Comparison of ENCODE assay signal across 8 mouse cellular contexts in genomic region chr19:46349550-46349949, GRCm38 (mm10). TPM values are rescaled to one million over a fixed set of nuclear protein-coding genes. Genes with fewer than 3 reads are reported as not detected.
DNase-seq lines count a peak whose midpoint lies in the region; ATAC-seq lines count a peak whose summit lies in the region.

No protein-coding gene starts in this region.

- H3K9me3 ChIP-seq in heart, embryonic 15.5 days (replicated peaks), result no peaks in the 10 kb centered on the region
- H3K9me3 ChIP-seq in hindbrain, embryonic 14.5 days (ENCODE audit: control insufficient read depth, low read length), result no peaks in the 10 kb centered on the region
- no peaks in the 10 kb centered on the region for H3K9me3 ChIP-seq in midbrain, embryonic 16.5 days (replicated peaks; ENCODE audit: control insufficient read depth, low read length, poor library complexity, severe bottlenecking)

- ATAC-seq in heart, embryonic 15.5 days (replicated peaks; ENCODE audit: insufficient number of reproducible peaks, insufficient read depth, low FRiP score, low read depth), result 0 out of 2 replicates have a peak, but pooled peaks have one; percentile 20
- peak; percentile 3; the same call in 1 of the 2 replicates for ATAC-seq in hindbrain, embryonic 14.5 days (ENCODE audit: low FRiP score)
- peak; percentile 33; the same call in 1 of the 2 replicates for ATAC-seq in midbrain, embryonic 16.5 days

- peak overlapping the region; percentile 60 for H3K4me3 ChIP-seq in heart, embryonic 15.5 days
- H3K4me3 ChIP-seq in hindbrain, embryonic 14.5 days (replicated peaks; ENCODE audit: low read length), result peak overlapping the region; percentile 63
- H3K4me3 ChIP-seq in midbrain, embryonic 16.5 days (ENCODE audit: low read depth, low read length), result peak overlapping the region; percentile 80

- no peak overlapping the region for H3K27ac ChIP-seq in heart, embryonic 15.5 days
- H3K27ac ChIP-seq in hindbrain, embryonic 14.5 days, result no peak overlapping the region; the same call in 1 of the 2 replicates
- peak overlapping the region; percentile 89 for H3K27ac ChIP-seq in midbrain, embryonic 16.5 days (ENCODE audit: low read length)

- DNase-seq in heart, adult 18-20 months, result no peak
- DNase-seq in cerebellum, postnatal 36 days, result peak; percentile 15 to 27
- no peak for DNase-seq in hindbrain, embryonic 14.5 days (ENCODE audit: low spot score)
- DNase-seq in retina, embryonic 14.5 days (ENCODE audit: low spot score), result no peak
- DNase-seq in spleen, adult 18-20 months, result no peak
- no peak for DNase-seq in layer of hippocampus, adult 18-20 months (ENCODE audit: low spot score in 2 of 2)

- H3K27me3 ChIP-seq in heart, embryonic 15.5 days, result 0 out of 2 replicates have a peak, but pooled peaks cover 4% of the 10 kb centered on the region
- peaks cover 5% of the 10 kb centered on the region; the same call in 1 of the 2 replicates for H3K27me3 ChIP-seq in hindbrain, embryonic 14.5 days (ENCODE audit: control insufficient read depth, insufficient read depth, low read length)
- peaks cover 5% of the 10 kb centered on the region; the same call in 1 of the 2 replicates for H3K27me3 ChIP-seq in midbrain, embryonic 16.5 days (ENCODE audit: control insufficient read depth, insufficient read depth, low read depth, low read length)

- no peaks in the 10 kb centered on the region for H3K36me3 ChIP-seq in heart, embryonic 15.5 days
- no peaks in the 10 kb centered on the region for H3K36me3 ChIP-seq in hindbrain, embryonic 14.5 days (replicated peaks; ENCODE audit: control insufficient read depth, insufficient read depth)
- H3K36me3 ChIP-seq in midbrain, embryonic 16.5 days (ENCODE audit: control insufficient read depth, insufficient read depth, low read length), result no peaks in the 10 kb centered on the region

- peak overlapping the region; percentile 75; the same call in 1 of the 2 replicates for H3K9ac ChIP-seq in heart, embryonic 15.5 days
- H3K9ac ChIP-seq in hindbrain, embryonic 14.5 days, result peak overlapping the region; percentile 87
- H3K9ac ChIP-seq in midbrain, embryonic 16.5 days (ENCODE audit: low read depth, low read length), result peak overlapping the region; percentile 94

- H3K4me1 ChIP-seq in heart, embryonic 15.5 days (replicated peaks), result peaks cover 18% of the 10 kb centered on the region
- peaks cover 7% of the 10 kb centered on the region; the same call in 1 of the 2 replicates for H3K4me1 ChIP-seq in hindbrain, embryonic 14.5 days (replicated peaks; ENCODE audit: control insufficient read depth, insufficient read depth, low read length)
- H3K4me1 ChIP-seq in midbrain, embryonic 16.5 days (ENCODE audit: control insufficient read depth, insufficient read depth, low read length), result peaks cover 18% of the 10 kb centered on the region

- peak overlapping the region; percentile 96 for H3K4me2 ChIP-seq in heart, embryonic 15.5 days
- peak overlapping the region; percentile 83 for H3K4me2 ChIP-seq in hindbrain, embryonic 14.5 days (replicated peaks)
- peak overlapping the region; percentile 88 for H3K4me2 ChIP-seq in midbrain, embryonic 16.5 days (ENCODE audit: low read length)

- WGBS in heart, embryonic 15.5 days, result 31% methylated on average over 6 of the region's 6 CpGs
- WGBS in hindbrain, embryonic 14.5 days, result 29% methylated on average over 6 of the region's 6 CpGs
- 31% methylated on average over 6 of the region's 6 CpGs for WGBS in midbrain, embryonic 16.5 days

RNA-seq across cellular contexts. Expression of gene 2310034G01Rik, which starts 0.6 kb away (rescaled TPM):
- polyA plus RNA-seq in heart, embryonic 15.5 days (2015; fragmentation: Nextera tagmentation; extraction: Ambion mirVana), result 0.67 and 1.1 TPM in 2 replicates
- total RNA-seq in heart, adult 18-20 months (2021), result under 1 TPM; 0.69 TPM
- 2.5 and 2.8 TPM in 2 replicates for polyA plus RNA-seq in hindbrain, embryonic 14.5 days (2014; fragmentation: Nextera tagmentation; extraction: Ambion mirVana)
- 1.4 and 2.7 TPM in 2 replicates for polyA plus RNA-seq in midbrain, embryonic 16.5 days (2015; fragmentation: Nextera tagmentation; extraction: Ambion mirVana)
- total RNA-seq in layer of hippocampus, adult 18-20 months (2021), result 1 to 10 TPM in 1 of 2 experiments, under 1 TPM in 1; 0.77 to 1.2 TPM

RNA-seq across cellular contexts. Expression of gene Mfsd13a, which starts 8.6 kb away (rescaled TPM):
- polyA plus RNA-seq in heart, embryonic 15.5 days (2015; fragmentation: Nextera tagmentation; extraction: Ambion mirVana), result 4.1 and 7.5 TPM in 2 replicates
- total RNA-seq in heart, adult 18-20 months (2021), result 1 to 10 TPM; 3.7 to 4.0 TPM
- polyA plus RNA-seq in hindbrain, embryonic 14.5 days (2014; fragmentation: Nextera tagmentation; extraction: Ambion mirVana), result 9.9 and 10.0 TPM in 2 replicates
- polyA plus RNA-seq in midbrain, embryonic 16.5 days (2015; fragmentation: Nextera tagmentation; extraction: Ambion mirVana), result 10.7 and 11.8 TPM in 2 replicates
- total RNA-seq in layer of hippocampus, adult 18-20 months (2021), result 10 to 100 TPM; 28.2 to 29.0 TPM

RNA-seq across cellular contexts. Expression of gene Cuedc2, which starts 11.0 kb away (rescaled TPM):
- polyA plus RNA-seq in heart, embryonic 15.5 days (2015; fragmentation: Nextera tagmentation; extraction: Ambion mirVana), result 118 and 139 TPM in 2 replicates
- 10 to 100 TPM; 91.4 to 92.1 TPM for total RNA-seq in heart, adult 18-20 months (2021)
- polyA plus RNA-seq in hindbrain, embryonic 14.5 days (2014; fragmentation: Nextera tagmentation; extraction: Ambion mirVana), result 318 and 321 TPM in 2 replicates
- polyA plus RNA-seq in midbrain, embryonic 16.5 days (2015; fragmentation: Nextera tagmentation; extraction: Ambion mirVana), result 313 and 332 TPM in 2 replicates
- 100 to 1,000 TPM; 179 to 182 TPM for total RNA-seq in layer of hippocampus, adult 18-20 months (2021)

RNA-seq across cellular contexts. Expression of gene Fbxl15, which starts 21.6 kb away (rescaled TPM):
- 10.5 and 11.4 TPM in 2 replicates for polyA plus RNA-seq in heart, embryonic 15.5 days (2015; fragmentation: Nextera tagmentation; extraction: Ambion mirVana)
- 1 to 10 TPM; 6.5 to 6.9 TPM for total RNA-seq in heart, adult 18-20 months (2021)
- 45.5 and 49.1 TPM in 2 replicates for polyA plus RNA-seq in hindbrain, embryonic 14.5 days (2014; fragmentation: Nextera tagmentation; extraction: Ambion mirVana)
- 49.5 and 51.3 TPM in 2 replicates for polyA plus RNA-seq in midbrain, embryonic 16.5 days (2015; fragmentation: Nextera tagmentation; extraction: Ambion mirVana)
- 10 to 100 TPM; 30.7 to 31.5 TPM for total RNA-seq in layer of hippocampus, adult 18-20 months (2021)

RNA-seq across cellular contexts. Expression of gene Psd, which starts 22.6 kb away (rescaled TPM):
- 4.5 and 6.8 TPM in 2 replicates for polyA plus RNA-seq in heart, embryonic 15.5 days (2015; fragmentation: Nextera tagmentation; extraction: Ambion mirVana)
- under 1 TPM; 0.51 to 0.60 TPM for total RNA-seq in heart, adult 18-20 months (2021)
- 131 and 152 TPM in 2 replicates for polyA plus RNA-seq in hindbrain, embryonic 14.5 days (2014; fragmentation: Nextera tagmentation; extraction: Ambion mirVana)
- 129 and 146 TPM in 2 replicates for polyA plus RNA-seq in midbrain, embryonic 16.5 days (2015; fragmentation: Nextera tagmentation; extraction: Ambion mirVana)
- 100 to 1,000 TPM; 799 to 877 TPM for total RNA-seq in layer of hippocampus, adult 18-20 months (2021)

Comparison
In these comparisons a context has a peak if more than half of its experiments do, and no peak if none do; other contexts are left out.
1. DNase-seq: peak in cerebellum, postnatal 36 days (2 of 2); none in heart, adult 18-20 months (0 of 2), hindbrain, embryonic 14.5 days (single experiment), retina, embryonic 14.5 days (single experiment), spleen, adult 18-20 months (0 of 2) and layer of hippocampus, adult 18-20 months (0 of 2).
2. Peak in every context shown above with its lines, with median percentiles within 50 percentile points of each other: ATAC-seq, H3K4me2 ChIP-seq, H3K4me3 ChIP-seq and H3K9ac ChIP-seq.